Mouse (Mus musculus) liver, embryonic 13.5 days (tissue): ENCODE measurements around the gene Cped1. TPM values are rescaled to one million over a fixed set of nuclear protein-coding genes. Genes with fewer than 3 reads are reported as not detected.
A peak's percentile ranks its signal among the peaks of the same experiment; 100 is the strongest.
"Not testable (repeated sequence)": the region's sequence is repeated elsewhere in the genome, so short reads cannot be mapped to it uniquely, and the experiment has no call there.

Experiments
- ATAC-seq: fragments of 200-750 bp; cut with Nextera tagmentation; 2 replicates; pipeline ENCODE4 v1.8.0; 2017; ENCODE audit warnings: low read depth, mild to moderate bottlenecking, moderate number of reproducible peaks, moderate library complexity
- DNase-seq: peaks from one replicate; pipeline ENCODE4 v3.0.0; 2022
- H3K27ac ChIP-seq: fragments of 300-500 bp; sonication (generic); 2 replicates; pipeline ENCODE4 v1.5.1; 2015; ENCODE audit warnings: moderate library complexity, mild to moderate bottlenecking, inconsistent platforms
- H3K27me3 ChIP-seq: fragments of 300-500 bp; sonication (generic); 2 replicates; pipeline ENCODE4 v1.6.1; 2015; ENCODE audit warnings: mild to moderate bottlenecking, inconsistent platforms
- H3K36me3 ChIP-seq: fragments of 300-500 bp; sonication (generic); 2 replicates; pipeline ENCODE4 v1.6.1; 2015; ENCODE audit warnings: mild to moderate bottlenecking, inconsistent platforms
- H3K4me1 ChIP-seq: fragments of 300-500 bp; sonication (generic); replicated peaks from 2 replicates; pipeline ENCODE4 v1.6.1; 2015; ENCODE audit warnings: inconsistent platforms
- H3K4me2 ChIP-seq: fragments of 300-500 bp; sonication (generic); 2 replicates; pipeline ENCODE4 v1.6.1; 2015; ENCODE audit warnings: inconsistent platforms, mild to moderate bottlenecking, moderate library complexity
- H3K4me3 ChIP-seq: fragments of 300-500 bp; sonication (generic); replicated peaks from 2 replicates; pipeline ENCODE4 v1.5.1; 2015; ENCODE audit warnings: mild to moderate bottlenecking, inconsistent platforms
- H3K9ac ChIP-seq: fragments of 300-500 bp; sonication (generic); 2 replicates; pipeline ENCODE4 v1.6.1; 2015; ENCODE audit warnings: mild to moderate bottlenecking, inconsistent platforms
- H3K9me3 ChIP-seq: fragments of 300-500 bp; sonication (generic); replicated peaks from 2 replicates; pipeline ENCODE4 v1.6.1; 2016; ENCODE audit warnings: inconsistent platforms
- WGBS: fragments of 180-500 bp; shearing (Covaris S2); methylation state at CpG from one replicate; pipeline ENCODE4 v1.1.7; 2015; ENCODE audit not compliant: insufficient replicate concordance; 5-methylcytosine and 5-hydroxymethylcytosine counted together
- polyA plus RNA-seq: library from polyadenylated mRNA; unstranded; fragments of >200 nt; fragmentation: Nextera tagmentation; extraction: Ambion mirVana; gene quantifications from 2 replicates; pipeline ENCODE4 v1.2.1, GENCODE M21; 2015

The Cped1 gene
- polyA plus RNA-seq, 1 experiment from 2014 or later = 2.2 TPM

DNA sequence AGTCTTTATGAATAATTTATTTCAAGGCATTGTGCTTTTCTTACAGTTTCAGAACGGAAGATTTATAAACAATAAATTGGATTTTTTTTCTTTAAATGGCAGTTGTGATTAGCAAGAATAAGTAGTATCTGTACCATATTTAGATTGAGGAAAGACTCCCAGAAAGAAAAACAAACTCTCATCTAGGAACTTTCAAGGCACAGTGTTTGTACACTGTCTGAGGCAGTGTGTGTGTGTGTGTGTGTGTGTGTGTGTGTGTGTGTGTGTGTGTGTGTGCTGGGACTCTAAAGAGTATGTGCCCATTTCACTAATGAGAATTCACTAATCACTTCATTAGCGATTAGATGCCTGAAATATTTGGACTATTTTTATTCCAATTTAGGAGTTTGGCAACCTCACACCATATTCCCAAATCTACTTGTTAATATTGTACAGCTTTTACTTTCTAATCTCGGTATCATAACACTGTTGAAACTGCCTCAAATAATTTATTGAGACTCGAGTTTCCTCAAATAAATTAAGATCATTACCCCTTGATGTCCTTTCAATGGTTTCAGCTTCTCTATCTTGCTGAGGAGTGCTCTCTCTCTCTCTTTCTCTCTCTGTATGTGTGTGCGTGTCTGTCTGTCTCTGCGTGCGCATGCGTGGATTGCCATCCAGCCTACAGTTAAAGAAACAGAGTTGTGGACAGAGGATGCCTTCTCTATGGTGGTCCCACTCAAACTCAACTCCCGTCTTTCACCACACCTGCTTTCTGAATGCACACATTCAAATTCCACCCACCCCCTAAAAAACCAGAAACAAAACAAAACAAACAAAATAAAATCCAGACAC lies 41.3 kb downstream of the Cped1 start:
- no peak overlapping the region for H3K4me3 ChIP-seq
- H3K27me3 ChIP-seq = no peaks in the 10 kb centered on the region
- H3K9me3 ChIP-seq = no peaks in the 10 kb centered on the region
- no peak overlapping the region for H3K9ac ChIP-seq
- 75% methylated on average over 9 of the region's 9 CpGs for WGBS
- ATAC-seq (no peak), DNase-seq (no peak)
- H3K36me3 ChIP-seq = no peaks in the 10 kb centered on the region
- no peak overlapping the region for H3K4me2 ChIP-seq
- peaks cover 11% of the 10 kb centered on the region; the same call in 1 of the 2 replicates for H3K4me1 ChIP-seq
- no peak overlapping the region for H3K27ac ChIP-seq

DNA sequence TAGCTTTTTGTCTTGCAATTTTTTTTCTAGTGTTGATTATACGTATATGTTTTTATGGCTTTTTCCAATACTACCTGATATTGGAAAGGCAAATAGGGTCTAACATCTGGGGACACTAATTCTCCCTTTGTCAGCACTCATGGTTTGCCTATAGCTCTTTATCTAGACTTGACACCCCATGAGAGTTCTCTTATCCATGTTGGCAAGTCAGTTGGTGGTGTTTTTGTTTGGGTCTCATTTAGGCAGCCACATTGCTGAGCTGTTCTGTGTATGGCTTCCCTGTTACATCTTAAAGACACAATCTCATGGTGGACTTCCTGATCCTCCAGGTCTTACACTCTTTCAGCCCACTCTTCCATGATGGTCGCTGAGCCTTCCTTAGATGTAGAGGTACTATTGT lies 42.1 kb downstream of the Cped1 start:
- Histone ChIP-seq H3K4me1 (peaks cover 11% of the 10 kb centered on the region; the same call in 1 of the 2 replicates), H3K36me3 (no peaks in the 10 kb centered on the region), H3K4me2 (no peak overlapping the region), H3K27me3 (no peaks in the 10 kb centered on the region), H3K27ac (no peak overlapping the region), H3K4me3 (no peak overlapping the region), H3K9ac (no peak overlapping the region), H3K9me3 (no peaks in the 10 kb centered on the region)
- DNase-seq (no peak), ATAC-seq (peak; percentile 62; the same call in 1 of the 2 replicates)
- 63% methylated on average over 2 of the region's 2 CpGs for WGBS

DNA sequence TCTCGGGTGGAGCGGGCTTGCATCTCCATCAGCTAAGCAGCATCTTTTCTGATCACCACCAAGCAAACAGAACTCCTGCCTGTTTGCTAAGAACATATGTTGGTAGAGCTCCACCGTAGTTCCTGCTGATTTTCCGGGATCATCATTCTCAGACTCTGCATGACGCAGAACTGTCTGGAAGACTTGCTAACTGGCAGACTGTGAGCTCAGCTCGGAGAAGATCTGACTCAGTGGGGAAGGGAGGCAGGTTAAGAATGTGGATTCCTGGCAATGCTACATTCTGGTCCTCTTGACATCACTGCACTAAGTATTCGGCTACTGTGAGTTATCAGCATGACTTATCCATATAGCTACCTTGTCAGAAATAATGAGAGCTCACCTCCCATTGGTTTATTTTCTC lies 44.7 kb downstream of the Cped1 start:
- Histone ChIP-seq H3K36me3 (no peaks in the 10 kb centered on the region), H3K27ac (no peak overlapping the region), H3K9ac (no peak overlapping the region), H3K4me3 (no peak overlapping the region), H3K4me1 (peaks cover 11% of the 10 kb centered on the region), H3K4me2 (no peak overlapping the region), H3K27me3 (no peaks in the 10 kb centered on the region), H3K9me3 (no peaks in the 10 kb centered on the region)
- 62% methylated on average over 7 of the region's 7 CpGs for WGBS
- ATAC-seq = no peak
- no peak for DNase-seq

DNA sequence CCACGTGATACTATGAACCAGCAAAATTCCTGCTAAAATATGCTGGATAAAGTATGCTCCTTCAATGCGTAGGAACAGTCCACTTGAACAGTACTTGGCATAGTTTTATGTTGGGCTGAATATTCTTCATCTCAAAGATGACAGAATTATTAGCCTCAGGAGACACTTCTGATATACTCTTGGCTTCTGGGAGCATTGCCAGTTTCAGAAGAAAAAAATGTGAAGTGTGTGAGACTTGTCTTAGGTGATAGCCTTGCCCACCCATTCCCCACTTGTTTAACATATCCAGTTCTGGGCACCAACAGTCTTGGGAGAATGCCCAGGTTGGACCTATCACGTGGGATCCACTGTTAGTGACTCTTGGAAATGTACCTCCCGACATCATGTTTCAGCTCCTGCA lies 47.5 kb downstream of the Cped1 start:
- no peak for DNase-seq
- H3K4me2 ChIP-seq = no peak overlapping the region
- H3K36me3 ChIP-seq = no peaks in the 10 kb centered on the region
- H3K27me3 ChIP-seq = no peaks in the 10 kb centered on the region
- H3K9me3 ChIP-seq = no peaks in the 10 kb centered on the region
- H3K4me1 ChIP-seq = peaks cover 4% of the 10 kb centered on the region; the same call in 1 of the 2 replicates
- no peak overlapping the region for H3K27ac ChIP-seq
- no peak overlapping the region for H3K4me3 ChIP-seq
- H3K9ac ChIP-seq = no peak overlapping the region
- no peak for ATAC-seq
- WGBS = 56% methylated on average over 4 of the region's 4 CpGs

DNA sequence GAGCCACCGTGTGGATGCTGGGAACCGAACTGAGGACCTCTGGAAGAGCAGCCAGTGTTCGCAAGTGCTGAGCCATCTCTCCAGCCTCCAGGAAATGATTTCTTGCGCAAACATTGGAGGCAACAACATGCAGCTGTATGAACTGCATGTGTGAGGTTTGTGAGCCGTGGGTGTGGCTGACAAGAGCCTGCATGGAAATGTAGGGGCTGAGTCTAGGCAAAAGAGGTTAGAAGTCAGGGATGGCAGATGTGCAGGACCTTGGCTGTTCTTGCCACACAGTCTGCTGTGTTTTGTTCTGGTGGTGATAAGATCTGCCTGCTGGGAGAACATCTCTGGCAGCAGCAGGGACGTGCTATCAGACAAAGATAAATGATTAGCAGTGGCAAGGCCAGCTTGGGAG lies 49.7 kb downstream of the Cped1 start:
- Histone ChIP-seq H3K27me3 (no peaks in the 10 kb centered on the region), H3K4me3 (no peak overlapping the region), H3K36me3 (no peaks in the 10 kb centered on the region), H3K27ac (no peak overlapping the region), H3K9ac (no peak overlapping the region), H3K9me3 (no peaks in the 10 kb centered on the region), H3K4me1 (peaks cover 4% of the 10 kb centered on the region; the same call in 1 of the 2 replicates), H3K4me2 (no peak overlapping the region)
- DNase-seq (no peak), ATAC-seq (no peak)
- WGBS = 43% methylated on average over 6 of the region's 6 CpGs

DNA sequence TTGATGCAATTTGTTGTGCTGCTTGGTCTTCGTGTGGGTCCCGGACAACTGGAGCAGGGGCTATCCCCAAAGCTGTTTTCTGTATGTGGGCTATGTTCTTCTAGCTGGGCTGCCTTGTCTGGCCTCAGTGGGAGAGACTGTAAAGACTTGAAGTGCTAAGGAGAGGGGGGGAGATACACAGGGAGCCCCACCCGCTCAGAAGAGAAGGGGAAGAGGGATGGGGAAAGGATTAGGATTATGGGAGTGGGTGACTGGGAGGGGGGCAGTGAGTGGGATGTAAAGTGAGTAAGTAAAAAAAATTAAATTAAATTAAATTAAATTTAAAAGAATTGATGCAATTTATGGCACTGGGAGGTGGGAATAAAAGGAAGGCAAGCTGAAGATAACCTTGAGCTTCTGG lies 50.2 kb downstream of the Cped1 start:
- DNase-seq (no peak), ATAC-seq (no peak)
- Histone ChIP-seq H3K27me3 (no peaks in the 10 kb centered on the region), H3K36me3 (no peaks in the 10 kb centered on the region), H3K4me3 (no peak overlapping the region), H3K4me2 (no peak overlapping the region), H3K4me1 (peaks cover 4% of the 10 kb centered on the region; the same call in 1 of the 2 replicates), H3K9me3 (no peaks in the 10 kb centered on the region), H3K9ac (no peak overlapping the region), H3K27ac (no peak overlapping the region)
- WGBS = 65% methylated on average over 3 of the region's 3 CpGs

DNA sequence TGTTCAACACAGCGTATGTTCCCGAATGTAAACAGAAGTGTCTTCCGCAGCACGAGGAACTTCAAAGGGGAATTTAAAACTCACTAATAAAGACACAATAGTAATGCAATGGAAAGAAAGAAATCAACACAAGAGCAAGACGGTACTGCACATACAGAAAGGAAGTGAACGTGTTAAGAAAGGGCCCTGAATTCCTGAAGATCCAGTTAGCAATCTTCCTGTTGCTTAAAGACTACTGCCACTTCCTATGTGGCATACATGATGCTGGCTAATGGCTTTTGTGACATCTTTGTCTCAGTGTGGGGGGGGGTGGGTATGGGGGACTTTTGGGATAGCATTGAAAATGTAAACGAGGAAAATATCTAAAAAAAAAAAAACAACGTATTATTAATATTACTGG lies 50.7 kb downstream of the Cped1 start:
- Histone ChIP-seq H3K27me3 (no peaks in the 10 kb centered on the region), H3K9ac (no peak overlapping the region), H3K36me3 (no peaks in the 10 kb centered on the region), H3K4me2 (no peak overlapping the region), H3K27ac (no peak overlapping the region), H3K4me1 (peaks cover 4% of the 10 kb centered on the region), H3K4me3 (no peak overlapping the region), H3K9me3 (no peaks in the 10 kb centered on the region)
- WGBS = 65% methylated on average over 8 of the region's 8 CpGs
- DNase-seq (no peak), ATAC-seq (no peak)

DNA sequence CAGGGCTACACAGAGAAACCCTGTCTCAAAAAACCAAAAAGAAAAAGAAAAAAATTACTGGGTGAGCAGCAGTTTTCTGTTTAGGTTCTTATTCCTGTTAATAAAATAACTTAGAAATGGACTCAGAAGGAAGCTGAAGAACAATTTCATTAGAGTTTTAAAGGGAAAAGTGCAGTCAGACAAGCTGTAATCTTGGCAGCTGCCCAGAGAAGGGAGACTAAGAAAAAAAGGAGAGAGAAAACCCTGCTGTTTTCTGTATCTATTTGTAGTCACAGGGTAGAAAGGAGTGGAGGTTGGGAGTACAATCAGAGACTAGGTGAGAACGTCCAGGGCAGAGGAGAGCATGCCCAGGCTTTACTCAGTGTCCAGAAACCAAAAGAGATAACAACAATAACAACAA lies 51.2 kb downstream of the Cped1 start:
- ATAC-seq (no peak), DNase-seq (no peak)
- H3K4me3 ChIP-seq = no peak overlapping the region
- no peaks in the 10 kb centered on the region for H3K36me3 ChIP-seq
- WGBS = 35% methylated on average over 1 of the region's 1 CpGs
- no peak overlapping the region for H3K9ac ChIP-seq
- H3K4me2 ChIP-seq = no peak overlapping the region
- no peaks in the 10 kb centered on the region for H3K27me3 ChIP-seq
- H3K4me1 ChIP-seq = peaks cover 4% of the 10 kb centered on the region
- no peaks in the 10 kb centered on the region for H3K9me3 ChIP-seq
- no peak overlapping the region for H3K27ac ChIP-seq

DNA sequence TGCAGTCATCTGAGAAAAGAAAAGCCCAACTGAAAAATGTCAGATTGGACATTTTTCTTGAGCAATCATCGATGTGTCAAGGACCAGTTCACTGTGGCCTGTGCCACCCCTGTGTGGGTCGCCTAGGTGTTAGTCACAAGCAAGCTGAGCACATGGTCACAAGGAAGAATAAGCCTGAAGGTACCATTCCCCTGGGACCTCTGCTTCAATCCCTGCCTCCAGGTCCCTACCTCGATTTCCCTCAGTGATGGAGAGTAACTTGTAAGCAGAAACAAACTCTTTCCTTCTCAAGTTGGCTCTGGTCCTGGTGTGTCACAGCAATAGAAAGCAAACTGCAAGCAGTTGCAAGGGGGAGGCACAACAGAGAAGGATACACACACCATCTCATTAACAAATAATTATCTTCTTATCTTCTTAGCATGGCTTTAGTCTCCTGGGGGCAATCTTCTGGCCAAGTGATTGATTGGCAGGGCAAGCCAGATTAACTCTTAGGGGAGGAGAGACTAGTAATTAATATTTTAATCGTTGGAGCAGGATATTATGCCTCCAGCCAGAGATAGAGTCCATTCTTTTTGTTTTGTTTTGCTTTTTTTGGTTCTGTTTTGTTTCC lies 51.8 kb downstream of the Cped1 start:
- no peak overlapping the region for H3K4me3 ChIP-seq
- H3K4me1 ChIP-seq = peaks cover 4% of the 10 kb centered on the region
- ATAC-seq = no peak
- H3K27ac ChIP-seq = no peak overlapping the region
- H3K27me3 ChIP-seq = no peaks in the 10 kb centered on the region
- H3K4me2 ChIP-seq = no peak overlapping the region
- H3K36me3 ChIP-seq = no peaks in the 10 kb centered on the region
- H3K9me3 ChIP-seq = no peaks in the 10 kb centered on the region
- 53% methylated on average over 4 of the region's 4 CpGs for WGBS
- no peak for DNase-seq
- H3K9ac ChIP-seq = no peak overlapping the region

DNA sequence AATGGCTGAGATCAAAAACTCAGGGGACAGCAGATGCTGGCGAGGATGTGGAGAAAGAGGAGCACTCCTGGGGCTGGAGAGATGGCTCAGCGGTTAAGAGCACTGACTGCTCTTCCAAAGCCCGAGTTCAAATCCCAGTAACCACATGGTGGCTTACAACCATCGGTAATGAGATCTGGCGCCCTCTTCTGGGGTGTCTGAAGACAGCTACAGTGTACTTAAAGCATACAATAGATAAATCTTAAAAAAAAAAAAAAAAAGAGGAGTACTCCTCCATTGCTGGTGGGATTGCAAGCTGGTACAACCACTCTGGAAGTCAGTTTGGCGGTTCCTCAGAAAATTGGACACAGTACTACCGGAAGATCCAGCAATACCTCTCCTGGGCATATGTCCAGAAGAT lies 54.0 kb downstream of the Cped1 start:
- ATAC-seq = not testable (repeated sequence)
- WGBS = 45% methylated on average over 7 of the region's 7 CpGs

DNA sequence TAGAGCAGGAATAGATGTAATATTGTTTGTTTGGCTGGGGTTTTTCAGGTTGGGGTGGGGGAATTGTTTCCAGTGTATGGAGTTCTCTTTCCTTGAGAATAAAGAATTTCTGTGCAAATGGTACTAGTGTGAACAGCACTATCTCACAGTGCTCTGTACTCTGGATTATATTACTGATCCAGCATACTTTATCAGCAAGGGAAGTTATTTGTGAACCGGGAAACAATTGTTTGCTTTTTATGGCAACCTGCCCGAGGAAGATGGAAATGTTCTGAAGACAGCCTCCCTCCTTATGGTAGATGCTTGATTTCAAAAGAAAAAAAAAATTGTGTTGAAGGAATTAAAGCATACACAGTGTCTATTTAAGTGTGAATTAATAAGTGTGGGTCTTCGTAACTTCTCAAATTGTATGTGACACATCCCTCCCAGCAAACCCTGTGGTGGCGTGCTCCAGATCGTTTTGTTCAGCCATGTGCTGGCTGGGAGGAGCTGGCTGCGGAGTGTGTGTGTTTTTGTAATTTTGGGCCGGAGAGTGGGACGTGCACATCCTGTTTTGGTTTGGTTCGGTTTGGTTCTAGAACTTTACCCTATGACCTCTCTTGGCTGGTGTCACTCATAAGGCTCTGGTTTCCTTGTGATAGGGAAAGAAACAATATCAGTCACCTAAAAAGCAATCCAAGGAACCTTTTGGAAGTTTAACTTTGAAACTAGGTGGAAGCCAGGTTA lies 59.3 kb downstream of the Cped1 start:
- no peak for DNase-seq
- 61% methylated on average over 9 of the region's 9 CpGs for WGBS

More for the DNA sequence above, 54.0 kb downstream of the Cped1 start:
- not testable (repeated sequence) for DNase-seq, H3K27ac ChIP-seq, H3K9me3 ChIP-seq, H3K36me3 ChIP-seq, H3K27me3 ChIP-seq, H3K4me2 ChIP-seq, H3K4me3 ChIP-seq, H3K4me1 ChIP-seq, H3K9ac ChIP-seq

More for the DNA sequence above, 59.3 kb downstream of the Cped1 start:
- H3K9ac ChIP-seq = no peak overlapping the region
- H3K4me2 ChIP-seq = no peak overlapping the region
- no peaks in the 10 kb centered on the region for H3K36me3 ChIP-seq
- no peak overlapping the region for H3K27ac ChIP-seq
- ATAC-seq = no peak
- H3K9me3 ChIP-seq = no peaks in the 10 kb centered on the region
- H3K27me3 ChIP-seq = no peaks in the 10 kb centered on the region
- H3K4me1 ChIP-seq = no peaks in the 10 kb centered on the region; the same call in 1 of the 2 replicates
- H3K4me3 ChIP-seq = no peak overlapping the region
